Mouse (Mus musculus) heart, adult 11 months (tissue): ENCODE results near the gene Adamts3.

ENCODE experiments used
- DNase-seq: peaks from one replicate; pipeline ENCODE4 v3.0.0; 2022

The Adamts3 gene

DNA sequence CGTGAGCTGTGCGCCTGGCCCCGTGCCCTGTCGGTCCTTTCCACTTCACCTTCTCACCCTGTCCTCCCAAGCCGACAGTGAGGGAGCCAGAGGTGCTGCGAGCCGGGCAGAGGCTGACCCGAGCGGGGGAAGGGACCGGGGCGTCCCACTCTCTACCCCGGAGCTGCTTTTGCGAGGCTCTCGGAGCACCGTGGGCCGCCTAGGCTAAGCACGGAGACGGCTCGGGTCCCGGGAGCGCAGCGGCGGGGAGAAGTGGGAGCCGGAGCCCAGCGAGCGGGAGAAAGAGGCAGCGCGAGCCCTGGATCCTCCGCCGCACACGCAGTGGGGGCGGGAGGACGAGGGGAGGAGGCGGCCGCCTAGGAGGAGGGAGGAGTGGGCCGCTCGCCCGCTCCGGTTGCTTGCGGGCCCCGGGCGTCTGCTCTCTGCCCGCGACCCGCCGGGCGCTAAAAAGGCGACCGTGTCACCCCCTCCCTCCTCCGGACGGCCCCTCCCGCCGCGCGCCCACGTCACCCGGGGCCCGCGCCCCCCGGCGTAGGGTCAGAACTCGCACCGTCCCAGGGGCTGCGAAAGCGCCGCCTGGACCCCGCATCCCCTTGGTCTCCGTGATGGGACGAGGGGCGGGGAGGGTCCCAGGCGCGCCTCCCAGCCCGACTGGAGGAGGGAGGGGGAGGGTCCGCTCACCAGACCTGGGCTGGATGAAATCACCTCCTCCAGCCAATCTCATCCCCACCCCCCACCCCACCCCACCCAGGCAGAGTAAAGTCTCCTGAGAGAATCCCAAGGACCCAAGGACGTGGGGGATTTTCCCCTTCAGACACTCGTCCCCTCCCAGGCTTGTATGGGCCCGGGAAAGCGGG lies at the start of gene Adamts3:
Gene Adamts3 (minus strand): TSS at position 284 of the 857 bp plus-strand sequence.
- DNase-seq: peak; percentile 96

DNA sequence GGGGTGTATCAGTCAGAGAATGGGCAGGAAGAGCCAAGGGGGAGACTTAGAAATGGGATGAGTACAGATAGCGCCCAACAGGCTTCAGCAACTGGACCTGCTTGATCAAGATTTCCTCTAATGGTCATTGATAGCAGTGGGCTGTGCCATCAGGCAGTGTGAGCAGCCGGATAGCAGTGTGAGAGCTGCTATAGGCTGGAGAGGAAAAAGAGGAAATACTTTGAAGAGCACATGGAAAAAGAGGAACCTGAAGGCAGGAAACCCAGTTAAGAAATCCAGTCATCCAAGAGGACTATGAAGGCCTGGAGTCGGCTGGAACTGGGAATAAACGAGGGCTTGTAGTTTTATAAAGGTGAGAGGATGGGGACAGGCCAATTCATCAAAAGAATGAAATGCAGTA lies 48.4 kb upstream of the Adamts3 start:
- DNase-seq: no peak

GRCm38 (mm10) chr5:89912359-89912758 lies 29.2 kb upstream of the Adamts3 start:
- no peak for DNase-seq

- DNase-seq: no peak
Measured at GRCm38 (mm10) chr5:89911950-89912349, 28.8 kb upstream of the Adamts3 start.

GRCm38 (mm10) chr5:89911508-89911907 lies 28.4 kb upstream of the Adamts3 start:
- DNase-seq: no peak

DNA sequence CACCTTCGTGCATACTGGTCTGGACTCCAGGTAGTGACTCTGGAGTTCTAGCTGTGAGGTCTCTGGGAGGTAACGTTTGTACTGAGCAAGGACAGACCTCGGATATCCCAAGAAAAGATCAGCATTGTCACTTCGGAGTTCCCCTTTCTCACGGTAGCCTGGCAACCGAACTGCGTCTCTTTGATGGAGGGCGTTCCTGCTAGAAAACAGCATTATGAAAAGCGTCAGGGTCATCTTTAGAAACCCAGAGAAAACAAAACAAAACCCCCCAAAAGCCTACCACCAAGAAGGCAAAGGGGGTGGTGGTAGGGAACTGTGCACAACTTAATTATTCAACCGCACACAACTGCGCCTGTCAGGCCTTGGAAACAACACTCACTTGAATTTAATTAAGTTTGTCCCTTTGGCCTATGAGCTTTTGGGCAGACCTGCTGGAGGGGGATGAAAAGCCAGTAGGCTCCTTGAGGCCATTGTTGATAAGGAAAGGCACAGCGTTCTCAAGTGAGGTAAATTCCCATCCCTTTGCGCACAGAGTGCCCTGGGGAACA lies 23.8 kb upstream of the Adamts3 start:
- DNase-seq: peak; percentile 74

- DNase-seq: no peak
Measured at GRCm38 (mm10) chr5:89901026-89901425, 17.9 kb upstream of the Adamts3 start.

DNA sequence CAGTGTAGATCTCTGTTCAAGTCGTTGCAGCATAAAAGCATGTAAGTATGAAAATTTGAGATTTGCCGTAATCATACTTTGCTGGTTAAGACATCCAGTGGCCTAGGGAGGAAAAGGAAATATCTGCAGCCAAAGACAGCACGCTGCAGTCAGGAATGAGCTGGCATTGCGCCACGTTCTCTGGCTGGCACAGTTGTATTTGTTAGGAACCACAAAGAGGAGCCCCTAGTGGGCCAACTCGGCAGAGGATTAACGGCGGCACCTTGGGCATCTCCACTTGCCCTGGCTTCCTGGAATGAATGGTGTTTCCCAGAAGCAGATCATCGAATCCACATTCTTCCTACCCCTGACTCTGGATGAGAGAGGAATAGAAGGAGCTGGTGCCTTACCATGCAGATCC lies 14.4 kb upstream of the Adamts3 start:
- DNase-seq: peak; percentile 94

- DNase-seq: peak; percentile 64
Measured at GRCm38 (mm10) chr5:89895520-89895919, 12.4 kb upstream of the Adamts3 start.

GRCm38 (mm10) chr5:89884991-89885390 lies 1.9 kb upstream of the Adamts3 start:
- no peak for DNase-seq

DNA sequence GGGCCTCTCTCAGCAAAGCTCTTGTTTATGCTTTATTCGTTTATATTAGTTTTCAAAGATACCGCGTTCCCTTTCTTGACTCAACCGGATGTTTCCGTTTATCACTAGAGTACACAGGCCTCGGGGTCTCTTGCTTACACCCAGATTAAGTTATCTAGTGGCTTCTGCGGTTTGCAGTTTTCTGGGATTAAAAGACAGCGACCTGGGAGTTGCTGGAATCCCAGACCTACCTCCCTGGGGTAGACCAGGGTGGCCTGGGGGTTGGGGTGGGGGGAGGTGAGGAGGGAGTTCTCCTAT lies 722 bp upstream of the Adamts3 start:
- DNase-seq: no peak

DNA sequence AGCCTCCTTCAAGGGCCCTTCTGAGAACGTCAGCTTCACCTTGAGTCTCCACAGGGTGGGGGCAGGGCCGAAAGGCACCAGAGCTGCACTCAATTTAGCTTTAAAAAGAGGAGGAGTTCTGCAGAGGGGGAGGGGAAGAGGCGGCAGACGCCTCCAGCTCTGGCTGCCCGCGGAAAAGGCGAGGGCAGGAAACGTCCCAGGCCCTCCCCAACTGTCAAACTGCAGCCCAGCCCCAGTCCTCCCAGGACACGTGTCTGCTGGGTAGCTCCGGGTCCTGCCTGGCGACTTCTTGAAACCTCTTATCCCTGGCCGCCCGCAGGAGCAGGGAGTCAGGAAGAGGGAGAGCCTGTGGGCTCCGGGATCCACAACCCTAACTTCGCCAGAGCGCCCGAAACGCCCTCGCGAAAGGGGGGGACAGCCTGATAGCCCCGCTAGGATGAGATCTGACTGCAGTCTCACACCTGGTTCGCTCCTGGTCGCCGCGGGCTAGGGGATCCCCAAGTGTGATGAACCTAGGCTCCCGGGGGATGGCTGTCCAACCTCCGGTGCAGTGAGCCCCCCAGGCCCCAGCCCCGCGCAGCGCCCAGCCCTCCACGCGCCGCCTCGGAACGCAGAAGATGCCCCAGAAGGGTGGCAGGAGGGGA lies 921 bp downstream of the Adamts3 start:
- DNase-seq: peak; percentile 98

DNA sequence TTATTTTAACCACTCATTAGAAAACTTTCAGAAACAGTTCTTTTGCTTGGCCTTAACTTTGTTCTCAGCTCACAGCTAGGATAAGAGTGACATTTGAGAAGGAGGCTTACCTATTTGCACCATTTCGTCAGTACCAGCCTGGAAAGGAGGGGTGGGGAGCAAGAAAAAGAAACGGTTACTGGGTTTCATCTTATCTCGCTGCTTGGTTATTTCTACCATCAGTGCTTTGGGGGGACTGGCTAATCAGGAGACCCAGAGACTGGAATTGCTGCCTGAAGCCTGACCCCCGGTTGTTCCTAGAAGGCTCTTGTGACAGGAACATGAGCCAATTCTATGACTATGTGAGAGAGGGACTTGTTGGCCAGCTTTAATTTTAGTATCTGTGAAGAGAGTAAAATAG lies 1.7 kb downstream of the Adamts3 start:
- DNase-seq: no peak

DNA sequence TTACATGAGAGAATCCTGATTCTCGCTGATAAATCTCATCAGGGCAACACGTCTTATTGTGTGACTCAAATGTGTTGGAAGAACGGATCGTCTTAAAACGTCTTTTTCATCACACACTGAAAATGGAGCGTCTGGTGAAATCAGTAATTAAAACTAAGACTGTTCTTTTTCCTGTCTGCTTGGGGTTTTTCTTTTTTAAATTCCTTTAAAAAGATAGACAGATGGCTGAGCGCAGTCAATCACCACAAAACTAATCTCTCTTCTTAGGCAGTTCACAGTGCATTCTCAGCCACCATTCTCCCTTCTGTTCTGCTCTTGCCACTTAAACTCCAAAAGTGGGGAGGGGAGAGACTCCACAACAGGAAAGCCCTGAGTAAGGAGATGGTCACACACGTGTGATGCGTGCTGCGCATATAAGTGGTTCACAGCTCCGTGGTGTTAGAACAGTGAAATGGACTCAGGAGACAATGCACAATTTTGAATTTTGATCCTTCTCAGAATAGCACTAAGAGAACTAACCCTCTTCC lies 4.2 kb downstream of the Adamts3 start:
- peak; percentile 79 for DNase-seq

- DNase-seq: no peak
Measured at GRCm38 (mm10) chr5:89872661-89873060, 10.5 kb downstream of the Adamts3 start.

- peak; percentile 22 for DNase-seq
Measured at GRCm38 (mm10) chr5:89859603-89860002, 23.5 kb downstream of the Adamts3 start.

DNA sequence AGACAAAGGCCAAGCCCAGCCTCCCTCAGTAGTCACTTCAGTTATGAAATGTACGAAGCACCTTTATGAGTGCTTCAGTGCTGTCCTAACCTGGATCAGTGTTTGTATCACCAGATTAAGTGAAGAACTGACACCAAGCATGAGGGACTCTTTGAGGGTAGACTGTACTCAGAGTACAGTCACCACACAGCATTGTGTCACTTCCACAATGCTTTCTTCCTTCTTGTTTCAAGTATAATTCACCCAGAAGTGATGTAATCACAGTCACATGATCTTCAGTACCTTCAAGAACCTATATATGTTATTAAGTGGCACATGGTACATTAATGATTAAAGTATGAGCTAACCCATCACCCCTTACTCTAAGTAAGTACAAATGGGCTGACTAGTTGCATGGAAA lies 24.3 kb downstream of the Adamts3 start:
- DNase-seq: no peak

DNA sequence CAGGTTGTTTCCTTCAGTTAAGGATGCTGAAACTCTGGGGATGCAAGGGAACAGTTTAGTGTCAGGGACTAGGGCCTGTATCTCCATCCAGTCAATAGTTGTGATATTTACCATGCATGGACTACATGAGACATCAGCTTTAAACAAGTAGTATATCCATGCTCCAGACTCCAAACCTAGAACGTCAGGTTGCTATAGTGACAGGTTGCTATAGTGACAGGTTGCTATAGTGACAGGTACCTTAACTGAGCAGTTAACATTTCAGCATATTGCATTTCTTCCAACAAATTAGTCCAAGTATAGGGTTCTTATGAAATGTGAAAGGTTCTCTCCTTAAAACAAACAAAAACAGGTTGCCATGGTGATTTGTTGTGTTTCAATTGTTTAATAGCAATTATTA lies 36.6 kb downstream of the Adamts3 start:
- no peak for DNase-seq

DNA sequence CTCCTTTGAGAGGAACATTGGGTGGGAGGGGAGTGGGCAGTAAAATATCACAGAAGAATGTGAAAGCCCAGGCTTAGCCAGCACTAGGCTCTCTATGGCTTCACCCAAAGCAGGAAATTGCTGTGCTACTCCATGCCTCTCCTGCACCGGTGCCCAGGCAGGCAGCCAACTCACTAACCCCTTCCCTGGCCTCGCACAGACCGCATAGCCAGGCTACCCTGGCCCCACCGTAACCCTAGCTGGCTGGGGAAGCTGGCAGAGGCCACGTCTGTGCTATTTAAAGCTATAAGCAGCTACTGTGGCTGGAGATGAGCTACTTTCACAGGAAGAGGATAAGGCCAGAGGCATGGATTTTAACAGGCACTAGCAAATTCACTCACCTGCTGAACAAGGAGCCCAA lies 38.8 kb downstream of the Adamts3 start:
- DNase-seq: peak; percentile 97

- no peak for DNase-seq
Measured at GRCm38 (mm10) chr5:89843478-89843877, 39.7 kb downstream of the Adamts3 start.

GRCm38 (mm10) chr5:89839627-89840026 lies 43.5 kb downstream of the Adamts3 start:
- DNase-seq: no peak

DNA sequence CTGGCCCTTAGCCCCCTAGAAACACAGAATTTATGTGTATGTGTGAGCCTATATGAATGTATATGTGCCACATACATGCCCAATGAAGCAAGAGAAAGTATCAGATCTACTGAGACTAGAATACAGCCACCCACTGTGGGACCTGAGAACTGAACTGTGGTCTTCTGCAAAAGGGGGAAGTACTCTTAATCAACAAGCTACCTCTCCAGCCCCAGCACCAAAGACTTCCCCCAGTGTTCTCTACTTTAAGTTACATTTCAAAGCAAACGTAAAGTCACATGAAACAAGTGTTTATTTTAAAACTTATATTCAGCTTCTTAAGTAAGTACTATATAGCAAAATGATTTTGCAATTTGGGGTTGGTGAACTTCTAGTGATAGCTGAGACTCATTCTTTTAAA lies 62.0 kb downstream of the Adamts3 start:
- DNase-seq: no peak

- no peak for DNase-seq
Measured at GRCm38 (mm10) chr5:89819531-89819930, 63.6 kb downstream of the Adamts3 start.

DNA sequence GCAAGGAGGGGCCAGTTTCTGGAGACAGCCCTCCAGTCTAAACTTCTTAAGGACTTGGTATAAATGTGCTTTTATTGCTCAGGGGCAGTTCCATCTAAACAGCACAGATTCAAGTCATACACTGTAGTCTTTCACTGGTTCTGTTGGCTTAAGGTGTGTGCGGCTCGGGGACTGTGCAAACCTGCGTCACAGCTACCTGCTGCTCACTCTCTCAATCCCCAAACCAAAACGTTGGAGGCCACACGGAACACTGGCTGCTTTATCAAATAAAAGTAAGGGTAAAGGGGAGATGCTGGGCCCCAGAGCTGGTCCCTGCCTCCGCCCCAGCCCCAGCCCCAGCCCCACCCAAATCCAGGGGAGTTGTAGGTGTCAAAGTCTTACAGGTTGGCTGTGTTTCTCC lies 66.5 kb downstream of the Adamts3 start:
- DNase-seq: no peak
